Mouse (Mus musculus): Measurements from ENCODE around the gene Zbtb16.

DNA sequence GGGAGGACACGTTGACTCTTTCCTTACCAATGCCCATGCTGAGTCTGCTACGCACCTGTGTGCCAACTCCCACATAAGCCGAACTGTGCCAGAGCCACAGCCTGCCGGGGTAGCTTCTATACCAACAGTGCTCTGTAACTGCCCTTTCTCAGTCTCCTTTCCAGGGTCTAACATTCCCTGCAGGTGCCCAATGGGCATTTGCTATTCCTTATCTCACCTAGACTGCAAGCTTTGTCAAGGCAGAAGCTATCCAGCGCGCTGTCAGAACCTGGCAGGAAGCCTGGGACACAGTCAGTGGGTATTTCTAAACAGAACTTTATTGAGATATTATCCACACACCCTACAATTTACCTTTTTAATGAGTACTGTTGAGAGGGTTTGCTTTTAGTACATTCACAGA, 82.1 kb downstream of the Zbtb16 start:
- TF ChIP-seq MAX (IDR thresholded peaks at IDR 0.05; ENCODE audit: low read depth), result no peak
- TF ChIP-seq TCF12 (IDR thresholded peaks at IDR 0.05; ENCODE audit: insufficient read depth, poor library complexity, severe bottlenecking), result no peak
- TF ChIP-seq POLR2A (IDR thresholded peaks at IDR 0.05; ENCODE audit: insufficient read length, low read depth), result no peak
- TF ChIP-seq MYOD1 (IDR thresholded peaks at IDR 0.05; ENCODE audit: control insufficient read depth in 1 of 3, insufficient read length in 2 of 3, low read depth in 2 of 3), result no peak
- TF ChIP-seq REST (IDR thresholded peaks at IDR 0.05; ENCODE audit: insufficient read depth, insufficient read length), result no peak
- TF ChIP-seq POLR2AphosphoS2 (IDR thresholded peaks at IDR 0.05; ENCODE audit: insufficient read length, low read depth), result no peak
- TF ChIP-seq CEBPB (IDR thresholded peaks at IDR 0.05; ENCODE audit: insufficient read depth, poor library complexity, severe bottlenecking), result no peak
